Mouse (Mus musculus) MEL-GATA-1-ER (cell line): ENCODE results near the gene Slc2a5.

Experiments
- DNase-seq: peaks from one replicate; pipeline ENCODE4 v3.0.0-alpha.2; 2012; ENCODE audit warnings: low read depth; ENCODE audit errors: extremely low read depth

Gene Slc2a5

GRCm38 (mm10) chr4:150102822-150103221 lies 16.3 kb upstream of the Slc2a5 start:
- no peak for DNase-seq

- no peak for DNase-seq
Measured at GRCm38 (mm10) chr4:150105671-150106070, 13.4 kb upstream of the Slc2a5 start.

GRCm38 (mm10) chr4:150106637-150107036 lies 12.4 kb upstream of the Slc2a5 start:
- DNase-seq: no peak

GRCm38 (mm10) chr4:150109636-150110035 lies 9.4 kb upstream of the Slc2a5 start:
- no peak for DNase-seq

- DNase-seq: no peak
Measured at GRCm38 (mm10) chr4:150110373-150110772, 8.7 kb upstream of the Slc2a5 start.

- DNase-seq: no peak
Measured at GRCm38 (mm10) chr4:150112867-150113266, 6.2 kb upstream of the Slc2a5 start.

GRCm38 (mm10) chr4:150114505-150115061 lies 4.5 kb upstream of the Slc2a5 start:
- DNase-seq: no peak

- no peak for DNase-seq
Measured at GRCm38 (mm10) chr4:150117311-150117710, 1.8 kb upstream of the Slc2a5 start.

GRCm38 (mm10) chr4:150118163-150118562 lies 920 bp upstream of the Slc2a5 start:
- no peak for DNase-seq

- DNase-seq: no peak
Measured at GRCm38 (mm10) chr4:150119640-150120039, 557 bp downstream of the Slc2a5 start.

GRCm38 (mm10) chr4:150120173-150120833 lies 1.2 kb downstream of the Slc2a5 start:
- no peak for DNase-seq

GRCm38 (mm10) chr4:150121430-150121829 lies 2.3 kb downstream of the Slc2a5 start:
- no peak for DNase-seq

- no peak for DNase-seq
Measured at GRCm38 (mm10) chr4:150122476-150122875, 3.4 kb downstream of the Slc2a5 start.

- no peak for DNase-seq
Measured at GRCm38 (mm10) chr4:150126373-150126772, 7.3 kb downstream of the Slc2a5 start.

GRCm38 (mm10) chr4:150127894-150128293 lies 8.8 kb downstream of the Slc2a5 start:
- DNase-seq: no peak

GRCm38 (mm10) chr4:150128571-150128970 lies 9.5 kb downstream of the Slc2a5 start:
- no peak for DNase-seq

GRCm38 (mm10) chr4:150130661-150131060 lies 11.6 kb downstream of the Slc2a5 start:
- no peak for DNase-seq

GRCm38 (mm10) chr4:150132692-150133271 lies 13.7 kb downstream of the Slc2a5 start:
- DNase-seq: no peak

- no peak for DNase-seq
Measured at GRCm38 (mm10) chr4:150135254-150135653, 16.2 kb downstream of the Slc2a5 start.

- DNase-seq: peak; percentile 66
Measured at GRCm38 (mm10) chr4:150136693-150137092, 17.6 kb downstream of the Slc2a5 start.

GRCm38 (mm10) chr4:150137368-150138083 lies 18.4 kb downstream of the Slc2a5 start:
- no peak for DNase-seq

- DNase-seq: peak; percentile 95
Measured at GRCm38 (mm10) chr4:150138084-150138543, 19.0 kb downstream of the Slc2a5 start.
